Mouse (Mus musculus) intestine, embryonic 16.5 days (tissue): Measurements from ENCODE around the gene Grhl3. TPM values are rescaled to one million over a fixed set of nuclear protein-coding genes. Genes with fewer than 3 reads are reported as not detected.

Experiments
- ATAC-seq: fragments of 200-750 bp; cut with Nextera tagmentation; 2 replicates; pipeline ENCODE4 v1.8.0; 2017; ENCODE audit warnings: moderate TSS enrichment, moderate library complexity
- H3K27ac ChIP-seq: fragments of 300-500 bp; sonication (generic); 2 replicates; pipeline ENCODE4 v1.5.1; 2014; ENCODE audit warnings: mild to moderate bottlenecking, low read length
- H3K27me3 ChIP-seq: fragments of 300-500 bp; sonication (generic); replicated peaks from 2 replicates; pipeline ENCODE4 v1.6.1; 2014; ENCODE audit warnings: low read length, control low read depth, mixed read lengths; ENCODE audit not compliant: control insufficient read depth, insufficient read depth
- H3K36me3 ChIP-seq: fragments of 300-500 bp; sonication (generic); 2 replicates; pipeline ENCODE4 v1.6.1; 2014; ENCODE audit warnings: low read length, control low read depth; ENCODE audit not compliant: control insufficient read depth, insufficient read depth
- H3K4me1 ChIP-seq: fragments of 300-500 bp; sonication (generic); 2 replicates; pipeline ENCODE4 v1.6.1; 2014; ENCODE audit warnings: low read length, control low read depth, mixed read lengths; ENCODE audit not compliant: control insufficient read depth, insufficient read depth
- H3K4me2 ChIP-seq: fragments of 300-500 bp; sonication (generic); 2 replicates; pipeline ENCODE4 v1.6.1; 2014; ENCODE audit warnings: low read depth, low read length, control low read depth
- H3K4me3 ChIP-seq: fragments of 300-500 bp; sonication (generic); 2 replicates; pipeline ENCODE4 v1.5.1; 2014; ENCODE audit warnings: mild to moderate bottlenecking, low read length
- H3K9ac ChIP-seq: fragments of 300-500 bp; sonication (generic); 2 replicates; pipeline ENCODE4 v1.6.1; 2014; ENCODE audit warnings: low read depth, low read length
- H3K9me3 ChIP-seq: fragments of 300-500 bp; sonication (generic); 2 replicates; pipeline ENCODE4 v1.6.1; 2016; ENCODE audit warnings: low read length, control low read depth; ENCODE audit not compliant: control insufficient read depth
- WGBS: fragments of 180-500 bp; shearing (Covaris S2); extraction: QIAGEN DNeasy Blood & Tissue Kit; methylation state at CpG from one replicate; pipeline ENCODE4 v1.1.7; 2014; 5-methylcytosine and 5-hydroxymethylcytosine counted together
- polyA plus RNA-seq: library from polyadenylated mRNA; unstranded; fragments of >200 nt; fragmentation: Nextera tagmentation; extraction: Ambion mirVana; gene quantifications from 2 replicates; pipeline ENCODE4 v1.2.1, GENCODE M21; 2015

Grhl3 gene
- polyA plus RNA-seq, 1 experiment from 2014 or later: 2.9 TPM

DNA sequence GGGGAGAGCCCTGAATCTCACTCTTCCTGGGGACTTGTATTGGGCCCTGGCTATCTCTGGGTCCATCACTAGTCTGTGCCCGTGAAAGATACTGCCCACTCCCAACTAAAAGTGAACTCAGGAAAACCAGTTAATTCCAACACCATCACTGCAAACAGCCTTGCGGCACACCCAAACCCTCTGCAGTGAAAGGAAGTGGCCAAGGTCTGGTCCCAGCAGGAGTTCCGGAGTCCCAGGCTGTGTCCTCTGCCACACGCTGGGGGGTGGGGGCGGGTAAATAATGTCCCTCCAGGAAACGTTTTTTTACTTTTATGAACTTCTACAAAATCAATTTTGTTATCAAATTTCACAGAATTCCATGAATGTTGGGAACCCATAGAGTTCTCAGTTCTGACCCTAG lies 6.3 kb upstream of the Grhl3 start:
- H3K4me3 ChIP-seq: no peak overlapping the region
- 67% methylated on average over 6 of the region's 6 CpGs for WGBS
- no peaks in the 10 kb centered on the region for H3K27me3 ChIP-seq
- H3K4me2 ChIP-seq: no peak overlapping the region
- H3K36me3 ChIP-seq: no peaks in the 10 kb centered on the region
- no peaks in the 10 kb centered on the region for H3K9me3 ChIP-seq
- H3K4me1 ChIP-seq: 0 out of 2 replicates have a peak, but pooled peaks cover 4% of the 10 kb centered on the region
- no peak for ATAC-seq
- no peak overlapping the region for H3K9ac ChIP-seq
- no peak overlapping the region for H3K27ac ChIP-seq

DNA sequence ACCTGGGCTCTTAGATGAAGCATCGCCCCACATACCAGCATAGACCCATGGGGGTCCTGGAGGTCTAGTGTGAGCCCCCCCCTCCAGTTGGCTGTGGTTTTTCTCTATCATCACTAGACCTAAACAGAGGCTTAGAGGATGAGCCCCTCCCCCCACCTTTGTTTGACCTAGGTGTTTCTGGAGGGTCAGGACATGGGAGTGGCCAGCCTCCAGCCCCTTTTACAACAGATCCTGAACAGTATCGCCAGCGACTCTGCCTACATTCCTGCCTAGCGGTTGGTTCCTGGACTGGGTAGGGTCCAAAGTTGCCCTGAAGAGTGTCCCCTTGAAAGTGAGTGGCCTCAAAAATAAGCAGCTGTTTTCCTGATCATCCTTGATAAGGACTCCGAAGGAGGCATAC lies 5.1 kb upstream of the Grhl3 start:
- Histone ChIP-seq H3K4me3 (no peak overlapping the region), H3K27ac (no peak overlapping the region), H3K9me3 (no peaks in the 10 kb centered on the region), H3K4me2 (no peak overlapping the region), H3K4me1 (0 out of 2 replicates have a peak, but pooled peaks cover 4% of the 10 kb centered on the region), H3K36me3 (no peaks in the 10 kb centered on the region), H3K9ac (no peak overlapping the region), H3K27me3 (peaks cover 5% of the 10 kb centered on the region; the same call in 1 of the 2 replicates)
- 79% methylated on average over 5 of the region's 5 CpGs for WGBS
- no peak for ATAC-seq

DNA sequence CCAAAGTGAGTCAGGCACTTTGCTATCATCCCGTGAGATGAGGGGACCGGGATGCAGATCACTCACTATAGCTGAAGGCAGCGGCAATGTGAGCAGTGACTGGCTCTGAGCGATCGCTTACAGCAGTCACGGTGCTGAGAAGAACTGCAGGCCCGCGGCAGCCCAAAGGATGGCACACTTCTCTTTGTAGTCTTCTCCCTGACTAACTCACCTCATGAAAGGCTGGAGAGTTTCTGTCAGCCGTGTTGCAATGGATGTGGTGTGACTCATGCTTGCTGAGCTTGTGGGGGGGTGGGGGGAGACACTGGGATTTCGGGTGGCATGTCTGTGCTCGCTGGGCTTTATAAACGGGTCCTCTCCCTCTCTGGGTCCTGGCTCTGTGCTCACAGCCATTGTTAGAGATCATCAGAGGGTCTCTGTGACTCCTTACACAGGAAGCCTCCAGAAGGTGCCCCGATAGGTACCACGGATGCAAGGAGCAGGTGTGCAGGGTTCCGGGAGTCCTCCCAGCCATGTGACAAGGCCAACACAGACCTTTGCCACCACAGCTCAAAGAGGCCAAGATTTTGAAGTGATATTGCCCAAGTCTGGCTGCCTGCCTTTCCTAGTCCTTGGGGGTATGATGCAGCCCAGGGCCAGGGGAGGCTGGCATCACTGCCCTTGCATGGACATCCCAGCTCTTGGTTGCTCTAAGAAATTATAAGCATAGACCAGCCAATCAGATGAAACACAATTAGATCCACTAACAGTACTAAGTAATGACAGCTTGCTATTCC lies 2.1 kb upstream of the Grhl3 start:
- ATAC-seq: no peak
- H3K4me2 ChIP-seq: no peak overlapping the region
- H3K27me3 ChIP-seq: peaks cover 11% of the 10 kb centered on the region; the same call in 1 of the 2 replicates
- H3K4me3 ChIP-seq: no peak overlapping the region
- H3K9ac ChIP-seq: no peak overlapping the region
- no peaks in the 10 kb centered on the region for H3K36me3 ChIP-seq
- no peaks in the 10 kb centered on the region for H3K9me3 ChIP-seq
- 67% methylated on average over 15 of the region's 15 CpGs for WGBS
- no peak overlapping the region for H3K27ac ChIP-seq
- H3K4me1 ChIP-seq: peaks cover 7% of the 10 kb centered on the region; the same call in 1 of the 2 replicates

DNA sequence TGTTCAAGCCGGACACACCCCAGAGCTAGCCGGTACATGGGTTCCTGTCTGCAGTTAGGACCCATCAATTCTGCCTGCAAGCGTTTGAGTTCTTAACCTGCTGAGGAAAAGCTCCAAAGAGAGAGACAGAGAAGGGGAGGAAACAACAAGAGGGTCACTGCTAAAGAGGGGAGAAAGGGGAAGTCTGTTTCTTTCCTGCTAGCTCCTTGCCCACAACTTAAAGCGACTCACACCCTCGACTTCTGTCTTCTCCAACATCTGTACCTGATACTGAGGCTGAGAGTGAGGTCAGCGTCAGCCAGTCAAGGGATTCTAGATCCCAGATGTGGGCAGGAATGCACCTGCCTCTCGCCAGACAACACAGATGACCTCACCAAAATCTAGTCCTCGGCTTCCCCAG lies 1.2 kb downstream of the Grhl3 start:
- WGBS: 37% methylated on average over 8 of the region's 8 CpGs
- H3K4me3 ChIP-seq: no peak overlapping the region

DNA sequence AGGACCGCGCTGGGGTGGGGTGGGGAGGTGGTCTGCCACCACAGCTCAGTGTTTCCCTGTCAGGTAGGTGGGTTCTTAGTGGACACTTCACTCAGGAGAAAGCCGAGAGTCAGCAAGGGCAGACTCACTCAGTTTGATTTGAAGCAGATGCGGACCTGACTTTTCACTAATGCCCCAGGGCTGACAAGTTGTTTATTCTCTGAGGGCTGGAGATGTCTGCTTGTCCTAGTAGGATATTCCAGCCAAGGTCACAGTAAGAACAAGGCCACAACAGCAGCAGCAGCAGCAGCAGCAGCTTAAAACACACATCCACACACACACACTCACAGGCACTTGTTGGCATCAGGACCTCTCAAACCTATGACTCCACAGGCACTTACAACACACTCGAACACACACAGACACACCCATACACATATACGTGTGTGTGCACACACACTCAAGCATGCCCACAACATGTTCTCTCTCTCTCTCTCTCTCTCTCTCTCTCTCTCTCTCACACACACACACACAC lies 2.3 kb downstream of the Grhl3 start:
- 53% methylated on average over 6 of the region's 6 CpGs for WGBS
- H3K27me3 ChIP-seq: peaks cover 11% of the 10 kb centered on the region; the same call in 1 of the 2 replicates
- no peak for ATAC-seq
- peaks cover 37% of the 10 kb centered on the region for H3K4me1 ChIP-seq
- no peaks in the 10 kb centered on the region for H3K9me3 ChIP-seq
- no peak overlapping the region for H3K4me2 ChIP-seq
- no peak overlapping the region for H3K27ac ChIP-seq
- H3K36me3 ChIP-seq: no peaks in the 10 kb centered on the region
- H3K4me3 ChIP-seq: no peak overlapping the region
- no peak overlapping the region for H3K9ac ChIP-seq

More for the DNA sequence above, 1.2 kb downstream of the Grhl3 start:
- ATAC-seq: no peak
- Histone ChIP-seq H3K9ac (no peak overlapping the region), H3K27ac (no peak overlapping the region), H3K36me3 (no peaks in the 10 kb centered on the region), H3K9me3 (no peaks in the 10 kb centered on the region), H3K27me3 (peaks cover 11% of the 10 kb centered on the region; the same call in 1 of the 2 replicates), H3K4me2 (no peak overlapping the region), H3K4me1 (peaks cover 32% of the 10 kb centered on the region)

DNA sequence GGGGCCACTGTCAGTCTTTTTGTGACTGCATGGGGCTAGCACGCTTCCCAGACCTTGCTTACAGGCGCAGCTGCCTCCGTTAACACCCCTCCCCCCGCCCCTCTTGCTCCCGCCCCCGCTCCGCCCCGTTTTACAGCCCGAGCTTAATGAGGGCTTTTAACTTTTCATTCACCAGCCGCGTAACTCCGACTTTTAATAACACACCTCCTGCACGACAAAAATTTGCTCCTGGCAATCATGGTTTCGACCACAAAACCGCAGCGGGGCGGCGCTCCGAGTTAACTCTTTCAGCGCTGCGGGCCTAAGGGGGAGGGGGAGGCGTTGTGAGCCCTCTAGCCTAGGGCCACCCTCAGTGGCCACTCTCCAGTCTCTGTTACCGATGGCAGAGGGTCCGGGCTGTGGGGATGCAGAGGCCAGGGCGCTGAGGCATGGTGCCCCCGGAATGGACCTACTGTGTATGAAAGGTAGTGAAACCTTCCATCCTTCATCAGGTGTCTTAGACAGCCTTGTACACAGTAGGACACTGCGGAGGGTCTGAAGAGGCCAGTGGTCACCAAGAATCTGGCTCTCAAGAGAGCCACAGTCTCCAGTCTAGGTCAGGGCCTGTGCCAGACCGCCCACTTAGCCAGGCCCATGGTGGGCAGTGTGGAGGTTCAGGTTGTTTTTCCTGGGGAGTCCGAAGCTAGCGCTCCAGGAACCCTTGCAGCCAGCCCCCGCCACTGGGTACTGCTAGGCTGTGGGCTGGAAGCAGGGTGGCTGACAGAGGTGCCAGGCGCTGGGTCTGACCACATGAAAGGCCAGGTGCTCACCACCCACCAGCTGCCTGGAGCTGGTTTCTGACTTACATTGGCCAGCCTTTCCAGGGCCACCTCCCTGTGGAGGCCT lies 3.0 kb downstream of the Grhl3 start:
- peak; percentile 12; the same call in 1 of the 2 replicates for ATAC-seq

DNA sequence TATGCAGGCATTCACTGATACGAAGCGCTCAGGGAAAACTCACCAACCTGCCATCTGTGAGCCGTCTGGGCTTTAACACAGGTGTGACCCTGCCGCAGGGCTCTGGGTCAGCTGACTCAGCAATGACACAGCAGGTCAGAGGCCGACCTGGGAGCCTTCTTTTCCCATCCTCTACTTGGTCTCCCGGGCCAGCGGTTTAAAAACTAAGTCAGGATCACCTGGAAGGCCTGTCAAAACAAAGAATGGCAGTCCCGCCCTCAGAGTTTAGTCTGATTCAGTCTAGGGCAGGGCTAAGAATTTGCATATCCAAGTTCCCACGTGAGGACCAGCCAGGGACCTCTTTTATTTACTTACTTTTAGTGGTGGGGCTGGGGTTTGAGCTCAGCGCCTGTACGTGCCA lies 4.2 kb downstream of the Grhl3 start:
- peaks cover 40% of the 10 kb centered on the region for H3K4me1 ChIP-seq
- WGBS: 11% methylated on average over 11 of the region's 11 CpGs
- no peak overlapping the region for H3K27ac ChIP-seq
- no peak for ATAC-seq
- H3K36me3 ChIP-seq: no peaks in the 10 kb centered on the region
- no peak overlapping the region for H3K9ac ChIP-seq
- no peak overlapping the region for H3K4me3 ChIP-seq
- H3K4me2 ChIP-seq: peak overlapping the region; percentile 58
- peaks cover 11% of the 10 kb centered on the region; the same call in 1 of the 2 replicates for H3K27me3 ChIP-seq
- no peaks in the 10 kb centered on the region for H3K9me3 ChIP-seq

More for the DNA sequence above, 3.0 kb downstream of the Grhl3 start:
- peak overlapping the region; percentile 49; the same call in 1 of the 2 replicates for H3K9ac ChIP-seq
- peaks cover 40% of the 10 kb centered on the region for H3K4me1 ChIP-seq
- no peaks in the 10 kb centered on the region for H3K9me3 ChIP-seq
- 12% methylated on average over 32 of the region's 32 CpGs for WGBS
- H3K27ac ChIP-seq: no peak overlapping the region
- H3K27me3 ChIP-seq: peaks cover 11% of the 10 kb centered on the region; the same call in 1 of the 2 replicates
- H3K36me3 ChIP-seq: no peaks in the 10 kb centered on the region
- H3K4me2 ChIP-seq: peak overlapping the region; percentile 58
- H3K4me3 ChIP-seq: peak overlapping the region; percentile 40

DNA sequence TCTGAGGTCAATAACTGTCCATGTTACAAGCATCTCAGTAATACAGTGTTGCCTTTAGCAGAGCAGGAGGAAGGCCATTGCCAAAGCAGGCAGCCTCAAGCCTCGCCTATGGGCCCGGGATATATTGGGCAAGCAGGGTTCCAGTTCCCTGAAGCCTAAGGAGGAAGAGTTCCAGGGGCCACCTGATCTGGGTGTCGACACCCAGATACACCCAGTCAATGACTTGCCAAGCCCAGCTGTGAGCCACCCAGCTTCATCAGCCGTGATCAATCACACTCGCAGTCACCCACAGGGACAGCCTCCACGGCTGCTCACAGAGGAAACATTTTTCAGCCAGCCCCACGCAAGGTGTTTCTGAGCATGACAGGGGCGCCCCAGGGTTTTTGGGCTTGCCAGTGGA lies 5.9 kb downstream of the Grhl3 start:
- Histone ChIP-seq H3K27ac (peak overlapping the region; percentile 9; the same call in 1 of the 2 replicates), H3K9me3 (no peaks in the 10 kb centered on the region), H3K9ac (0 out of 2 replicates have a peak overlapping the region, but pooled peaks have one; percentile 21), H3K27me3 (0 out of 2 replicates have a peak, but pooled peaks cover 6% of the 10 kb centered on the region), H3K4me2 (no peak overlapping the region), H3K4me1 (peaks cover 52% of the 10 kb centered on the region), H3K4me3 (no peak overlapping the region), H3K36me3 (no peaks in the 10 kb centered on the region)
- WGBS: 53% methylated on average over 8 of the region's 8 CpGs
- ATAC-seq: no peak

DNA sequence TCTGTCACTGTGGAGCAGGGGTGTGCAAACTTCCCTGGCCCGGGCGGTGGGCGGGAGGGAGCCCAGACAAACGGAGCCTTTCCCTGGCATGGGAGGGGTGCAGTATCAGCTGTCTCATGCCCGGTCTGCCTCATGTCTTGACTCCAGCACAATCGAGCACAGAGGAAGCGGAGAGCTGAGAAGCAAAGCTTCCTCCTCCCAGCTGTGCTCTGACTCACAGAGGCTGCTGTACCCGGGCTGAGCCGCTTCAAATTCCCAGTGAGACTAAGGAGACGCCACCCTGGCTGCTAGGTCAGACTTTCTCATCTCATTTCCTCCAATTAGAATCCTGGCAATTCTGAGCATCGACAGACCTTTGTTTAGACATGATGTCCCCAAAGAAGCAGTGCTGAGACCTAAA lies 6.4 kb downstream of the Grhl3 start:
- Histone ChIP-seq H3K27ac (peak overlapping the region; percentile 9; the same call in 1 of the 2 replicates), H3K36me3 (no peaks in the 10 kb centered on the region), H3K27me3 (0 out of 2 replicates have a peak, but pooled peaks cover 5% of the 10 kb centered on the region), H3K4me1 (peaks cover 52% of the 10 kb centered on the region), H3K4me2 (no peak overlapping the region), H3K9ac (no peak overlapping the region; the same call in 1 of the 2 replicates), H3K4me3 (no peak overlapping the region), H3K9me3 (no peaks in the 10 kb centered on the region)
- no peak for ATAC-seq
- 32% methylated on average over 11 of the region's 11 CpGs for WGBS
